Mouse (Mus musculus): ENCODE measurements around the gene Ube2g2.
A peak's percentile ranks its signal among the peaks of the same experiment; 100 is the strongest.

The Ube2g2 gene

GRCm38 (mm10) chr10:77622055-77622988 is at the start of gene Ube2g2:
Ube2g2 (plus strand) TSS chr10:77622275.
- DNase-seq = peak; percentile 99

GRCm38 (mm10) chr10:77573162-77573561 is 48.9 kb upstream of the Ube2g2 start:
- no peak for DNase-seq

- peak; percentile 94 for DNase-seq
These were observed 41.8 kb upstream of the Ube2g2 start for GRCm38 (mm10) chr10:77580027-77580920.

- no peak for DNase-seq
These were observed 41.1 kb upstream of the Ube2g2 start for GRCm38 (mm10) chr10:77581023-77581407.

- DNase-seq = peak; percentile 100
These were observed 40.4 kb upstream of the Ube2g2 start, which contains the start of gene Pttg1ip for GRCm38 (mm10) chr10:77581408-77582284. Pttg1ip (plus strand) TSS chr10:77581720.

GRCm38 (mm10) chr10:77582285-77582618 is 39.8 kb upstream of the Ube2g2 start:
- no peak for DNase-seq

GRCm38 (mm10) chr10:77583795-77584422 is 38.2 kb upstream of the Ube2g2 start:
- peak; percentile 97 for DNase-seq

- DNase-seq = no peak
These were observed 35.4 kb upstream of the Ube2g2 start for GRCm38 (mm10) chr10:77586637-77587036.

GRCm38 (mm10) chr10:77587091-77587775 is 34.8 kb upstream of the Ube2g2 start:
- DNase-seq = no peak

GRCm38 (mm10) chr10:77588036-77588435 is 34.0 kb upstream of the Ube2g2 start:
- no peak for DNase-seq

GRCm38 (mm10) chr10:77589117-77589516 is 33.0 kb upstream of the Ube2g2 start:
- DNase-seq = no peak

GRCm38 (mm10) chr10:77589749-77590148 is 32.3 kb upstream of the Ube2g2 start:
- DNase-seq = no peak

GRCm38 (mm10) chr10:77590812-77591211 is 31.3 kb upstream of the Ube2g2 start:
- peak; percentile 94 for DNase-seq

- DNase-seq = no peak
These were observed 30.5 kb upstream of the Ube2g2 start for GRCm38 (mm10) chr10:77591546-77591945.

- DNase-seq = no peak
These were observed 26.0 kb upstream of the Ube2g2 start for GRCm38 (mm10) chr10:77596060-77596459.

- DNase-seq = no peak
These were observed 19.1 kb upstream of the Ube2g2 start for GRCm38 (mm10) chr10:77603021-77603420.

GRCm38 (mm10) chr10:77604111-77604510 is 18.0 kb upstream of the Ube2g2 start:
- DNase-seq = no peak

GRCm38 (mm10) chr10:77604958-77605357 is 17.1 kb upstream of the Ube2g2 start:
- no peak for DNase-seq

GRCm38 (mm10) chr10:77605368-77605767 is 16.7 kb upstream of the Ube2g2 start:
- DNase-seq = peak; percentile 92

GRCm38 (mm10) chr10:77605908-77606826 is 15.9 kb upstream of the Ube2g2 start, which contains the start of the genes Sumo3 and Gm49325:
Sumo3 (plus strand) TSS chr10:77606097.
Gm49325 (plus strand) TSS chr10:77606197.
- DNase-seq = peak; percentile 99
